Mouse (Mus musculus) cortical plate, adult 2 months (tissue): ENCODE data around the gene Flcn.

Experiments used
- CTCF ChIP-seq: fragments of 200-500 bp; IDR thresholded peaks from 2 replicates; pipeline ENCODE4 v1.5.1; 2011; ENCODE audit warnings: mild to moderate bottlenecking, control low read depth, low read length; ENCODE audit not compliant: insufficient read depth; ENCODE audit errors: extremely low read depth
- POLR2A ChIP-seq: fragments of 200-500 bp; IDR thresholded peaks from 2 replicates; pipeline ENCODE4 v1.6.1; 2011; ENCODE audit warnings: mild to moderate bottlenecking, low read length, control low read depth; ENCODE audit not compliant: insufficient read depth; ENCODE audit errors: extremely low read depth

DNA sequence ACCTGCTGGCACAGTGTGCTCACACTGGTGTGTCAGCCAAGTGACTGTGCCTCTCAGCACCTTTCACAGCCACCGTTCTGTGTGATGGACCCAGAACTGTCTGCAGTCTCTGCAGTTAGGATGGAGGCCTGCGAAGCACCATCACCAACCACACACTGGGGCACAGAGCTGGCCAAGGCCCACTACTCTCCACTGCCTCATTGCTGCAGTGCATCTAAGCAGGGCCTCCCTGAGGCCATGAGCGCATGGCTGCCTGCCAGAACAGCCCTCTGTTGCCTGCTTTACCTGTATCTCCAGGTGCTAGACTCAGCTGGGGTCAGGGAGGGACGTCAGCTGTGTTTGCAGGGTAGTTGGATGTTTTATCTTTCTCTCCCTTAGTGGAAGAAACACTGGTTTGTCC, 65.4 kb downstream of the Flcn start:
- no peak for TF ChIP-seq CTCF
- TF ChIP-seq POLR2A: no peak
